Mouse (Mus musculus): ENCODE measurements around the gene Cactin.

Gene Cactin

DNA sequence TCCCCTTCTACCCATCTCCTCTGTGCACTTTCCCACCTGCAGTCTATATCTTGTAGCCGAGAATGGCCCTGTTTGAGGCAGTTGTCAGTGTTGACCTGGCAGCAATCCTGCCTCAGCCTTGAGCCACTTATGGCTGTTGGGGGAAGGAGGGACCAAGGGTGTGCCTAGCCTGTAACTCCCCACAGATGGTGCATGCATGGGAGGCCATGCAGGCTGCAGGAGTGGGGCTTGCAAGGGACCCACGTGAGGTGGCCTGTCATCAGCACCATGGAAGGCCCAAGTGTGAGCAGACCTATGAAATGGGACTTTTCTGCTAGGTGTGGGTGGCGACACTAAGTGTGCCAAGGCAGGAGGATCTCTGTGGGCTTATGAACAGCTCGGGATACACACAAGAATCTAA is 44.2 kb downstream of the Cactin start:
- DNase-seq (ENCODE audit: low read depth): peak; percentile 13

DNA sequence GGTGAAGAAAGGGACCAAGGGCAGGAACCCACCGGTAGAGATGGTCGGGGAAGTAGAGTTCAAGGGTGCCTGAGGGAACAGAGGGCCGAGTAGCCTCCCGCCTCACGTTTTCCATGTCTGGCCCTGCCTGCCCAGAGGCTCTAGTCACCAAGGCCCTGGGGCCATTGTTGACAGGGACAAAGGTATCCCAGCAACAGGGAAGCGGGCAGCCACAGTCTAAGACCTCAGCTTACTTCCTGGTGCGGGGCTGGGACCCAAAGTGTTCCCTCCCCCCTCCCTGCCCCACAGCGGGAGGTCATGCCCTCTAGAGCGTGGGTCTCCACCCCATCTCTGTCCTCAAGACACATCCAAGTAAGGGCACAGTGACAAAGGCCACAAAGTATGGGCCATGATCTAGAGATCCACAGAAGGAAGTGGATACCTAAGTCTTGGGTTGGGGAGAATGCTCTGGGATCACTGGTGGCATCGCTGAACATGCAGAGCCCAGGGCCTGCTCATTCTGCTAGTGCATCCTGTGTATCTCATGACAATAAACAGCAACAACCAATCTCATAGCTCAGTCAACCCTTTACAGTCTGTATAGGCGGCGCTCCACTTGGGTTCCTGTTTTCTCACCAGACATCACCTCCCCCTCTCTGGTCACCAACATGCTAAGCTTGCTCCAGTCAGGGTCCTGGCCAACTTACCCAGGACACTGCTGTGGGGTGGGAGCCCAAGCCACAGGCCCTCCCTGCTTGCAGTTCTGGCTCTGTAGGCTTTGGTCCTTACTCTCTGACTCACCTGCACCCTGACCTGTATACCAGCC is 45.0 kb downstream of the Cactin start, which contains the start of gene 4930404N11Rik:
Gene 4930404N11Rik, minus strand, starts transcription at position 145 of the 805 bp plus-strand sequence.
- DNase-seq (ENCODE audit: low read depth): peak; percentile 15

DNA sequence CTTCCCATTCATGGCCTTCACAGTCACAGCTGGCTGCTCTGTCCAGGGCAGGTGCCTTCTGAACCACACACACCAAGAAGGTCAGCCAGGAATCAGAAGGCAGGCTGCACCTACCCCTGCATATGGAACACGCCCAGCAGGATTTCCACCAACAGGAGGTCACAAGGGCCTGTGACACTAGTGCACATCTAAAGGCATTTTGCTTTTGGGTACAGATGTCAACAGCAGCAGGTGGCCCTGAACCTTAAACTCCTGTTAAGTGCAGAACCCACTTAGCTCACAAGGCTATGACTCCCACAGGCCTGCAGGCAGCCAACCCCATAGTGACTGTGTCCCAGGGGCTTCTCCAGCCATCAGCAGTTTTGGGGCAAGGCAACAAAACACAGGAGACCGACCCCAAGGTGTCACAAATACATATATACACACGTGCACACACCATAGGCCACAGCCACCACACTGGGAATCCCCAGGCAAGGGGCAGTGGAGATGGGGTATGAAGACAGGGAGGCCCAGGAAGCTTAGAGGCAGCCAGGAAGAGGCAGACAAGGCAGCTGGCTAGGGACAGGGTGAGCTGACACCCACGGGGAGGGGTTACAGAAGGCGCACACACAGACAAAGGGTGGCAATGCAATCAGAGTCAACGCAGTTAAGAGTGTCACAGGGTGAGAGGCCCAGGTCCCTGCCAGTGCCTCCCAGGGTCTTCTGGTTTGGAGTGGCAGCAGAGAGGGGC is 45.7 kb downstream of the Cactin start:
- DNase-seq (ENCODE audit: low read depth): no peak

DNA sequence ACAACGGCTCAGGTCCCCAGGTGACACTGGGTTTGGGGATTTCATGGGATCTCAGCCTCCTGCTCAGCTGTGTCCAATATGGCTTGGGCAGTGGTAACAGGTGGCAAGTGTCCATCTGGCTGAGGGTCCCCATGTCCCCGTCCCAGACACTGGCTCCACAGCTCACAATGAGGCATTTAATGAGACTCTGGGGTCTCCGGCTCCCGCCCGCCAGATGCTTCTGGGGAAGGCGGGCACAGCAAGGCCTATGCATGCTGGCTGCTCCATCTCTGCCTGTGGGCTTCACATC is 46.2 kb downstream of the Cactin start:
- no peak for DNase-seq (ENCODE audit: low read depth)

DNA sequence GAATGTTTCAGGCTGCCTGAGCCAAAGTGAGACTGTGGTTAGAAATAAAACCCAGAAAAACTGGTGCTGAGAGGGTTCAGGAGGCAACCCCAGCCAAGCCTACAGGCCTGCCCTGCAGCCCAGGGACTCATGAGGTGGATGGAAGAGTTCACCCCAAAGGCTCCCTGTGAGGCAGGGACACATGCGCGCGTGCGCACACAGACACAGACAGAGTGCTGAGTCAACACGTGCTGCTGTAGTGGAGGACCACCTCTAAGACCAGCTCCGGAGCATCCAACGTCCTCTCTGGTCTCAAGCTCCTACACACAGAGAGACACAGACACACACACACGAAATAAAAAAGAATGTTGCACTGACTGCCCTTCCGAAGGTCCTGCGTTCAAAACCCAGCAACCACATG is 54.4 kb downstream of the Cactin start:
- no peak for DNase-seq (ENCODE audit: low read depth)

Measured in NIH3T3 (cell line).